Mouse (Mus musculus): ENCODE measurements around the gene Cacna1e.

DNA sequence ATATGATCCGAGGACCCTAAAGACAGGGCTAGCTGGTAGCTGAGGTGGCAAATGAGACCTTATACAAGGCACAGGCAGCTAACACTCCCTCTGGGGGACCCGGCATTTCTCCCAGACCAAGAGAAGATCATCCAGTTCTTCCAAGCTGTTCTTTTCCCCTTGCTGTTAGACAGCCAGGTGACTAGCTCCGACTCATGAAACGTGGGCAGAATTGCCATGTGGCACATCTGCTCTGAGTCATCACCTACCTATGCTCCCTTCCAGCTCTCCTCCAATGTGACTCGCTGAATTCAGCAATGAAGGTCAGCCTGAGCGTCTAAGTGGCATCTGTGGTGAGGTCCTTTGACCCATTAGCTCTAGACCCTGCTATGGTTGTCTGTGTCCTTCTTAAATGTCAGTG is 355.5 kb downstream of the Cacna1e start:
- TF ChIP-seq CTCF (IDR thresholded peaks at IDR 0.05; ENCODE audit: low read depth, low read length), result no peak
- TF ChIP-seq POLR2A (IDR thresholded peaks at IDR 0.05; ENCODE audit: extremely low read depth, insufficient read depth, low read length), result no peak
